7 mouse cellular contexts compared by ENCODE assay signal in the genomic region with DNA sequence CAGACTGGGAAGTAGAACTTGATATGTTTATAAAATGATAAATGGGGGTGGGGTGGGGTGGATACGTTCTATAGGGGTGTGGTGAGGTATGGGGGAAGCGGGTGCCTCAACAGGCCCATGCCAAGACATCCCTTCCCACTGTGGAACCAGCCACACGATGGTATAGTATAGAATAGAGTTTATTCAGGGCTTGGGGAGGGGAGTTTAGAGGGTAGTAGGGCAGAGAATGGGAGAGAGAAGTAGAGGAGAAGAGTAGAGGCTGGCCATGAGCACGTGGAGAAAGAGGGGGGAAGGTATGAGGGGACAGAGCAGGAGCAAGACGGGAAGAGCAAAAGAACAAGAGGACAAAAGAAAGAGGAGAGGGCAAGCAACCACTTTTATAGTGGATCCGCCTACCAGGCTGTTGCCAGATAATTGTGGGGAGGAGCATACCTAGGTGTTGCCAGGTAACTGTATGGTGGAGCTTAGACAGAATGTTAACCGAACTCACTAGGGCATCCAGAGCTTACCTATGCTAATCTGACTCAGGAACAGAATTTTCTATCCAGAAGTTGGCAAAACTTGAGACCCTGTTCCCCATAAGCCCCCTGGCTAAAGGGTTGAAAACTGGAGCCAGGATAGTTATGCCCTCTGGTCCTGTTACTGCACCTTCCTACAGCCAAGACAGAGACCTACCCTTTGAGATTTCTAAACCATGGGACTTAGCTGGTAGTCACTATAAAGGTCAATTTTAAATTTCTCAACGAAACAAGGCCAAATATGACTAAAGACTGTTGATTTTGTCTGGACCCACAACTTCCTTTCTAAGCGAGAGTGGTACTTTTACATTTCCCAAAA. TPM values are rescaled to one million over a fixed set of nuclear protein-coding genes. Genes with fewer than 3 reads are reported as not detected.
A peak's percentile ranks its signal among the peaks of the same experiment; 100 is the strongest.
DNase-seq lines count a peak whose midpoint lies in the region; ATAC-seq and TF ChIP-seq lines count a peak whose summit lies in the region.

No protein-coding gene starts in this region.

- no peak for TF ChIP-seq CTCF in left cerebral cortex, adult 2 months (IDR thresholded peaks at IDR 0.05)

- H3K9me3 ChIP-seq in forebrain, embryonic 10.5 days = no peaks in the 10 kb centered on the region
- no peaks in the 10 kb centered on the region for H3K9me3 ChIP-seq in limb, embryonic 10.5 days (replicated peaks)
- H3K9me3 ChIP-seq in neural tube, embryonic 15.5 days (replicated peaks) = no peaks in the 10 kb centered on the region

- H3K4me2 ChIP-seq in neural tube, embryonic 15.5 days = peak overlapping the region; percentile 73

- no peaks in the 10 kb centered on the region for H3K36me3 ChIP-seq in forebrain, embryonic 10.5 days (replicated peaks)
- H3K36me3 ChIP-seq in limb, embryonic 10.5 days = no peaks in the 10 kb centered on the region
- no peaks in the 10 kb centered on the region for H3K36me3 ChIP-seq in neural tube, embryonic 15.5 days

- H3K27me3 ChIP-seq in forebrain, embryonic 10.5 days (ENCODE audit: poor library complexity, severe bottlenecking) = no peaks in the 10 kb centered on the region
- no peaks in the 10 kb centered on the region for H3K27me3 ChIP-seq in limb, embryonic 10.5 days (ENCODE audit: low read depth, poor library complexity, severe bottlenecking)
- no peaks in the 10 kb centered on the region for H3K27me3 ChIP-seq in neural tube, embryonic 15.5 days (replicated peaks)

- no peak overlapping the region for H3K27ac ChIP-seq in left cerebral cortex, adult 2 months
- peak overlapping the region; percentile 58; the same call in 1 of the 2 replicates for H3K27ac ChIP-seq in forebrain, embryonic 10.5 days
- H3K27ac ChIP-seq in limb, embryonic 10.5 days = peak overlapping the region; percentile 80; the same call in 1 of the 2 replicates
- no peak overlapping the region; the same call in 1 of the 2 replicates for H3K27ac ChIP-seq in neural tube, embryonic 15.5 days (replicated peaks)

- intact Hi-C loops in left cerebral cortex, adult 2 months (cut with DNase I) = loop anchor here (1.0 to 5.0 kb wide), 5 partner anchors 15 to 142 kb away; partner anchors contain the start of genes Zfp112, Zfp235 and Zfp93
- intact Hi-C loops in left cerebral cortex, postnatal 36 days (cut with DNase I) = loop anchor here (2.0 to 5.0 kb wide), 3 partner anchors 17 to 122 kb away; partner anchors contain the start of genes Zfp109 and Zfp235

- 59% methylated on average over 9 of the region's 9 CpGs for WGBS in forebrain, embryonic 10.5 days
- 69% methylated on average over 9 of the region's 9 CpGs for WGBS in limb, embryonic 10.5 days
- WGBS in neural tube, embryonic 15.5 days = 60% methylated on average over 9 of the region's 9 CpGs

- peak; percentile 74 for ATAC-seq in neural tube, embryonic 15.5 days (ENCODE audit: low FRiP score)

- peak overlapping the region; percentile 67 for H3K4me3 ChIP-seq in left cerebral cortex, adult 2 months
- peak overlapping the region; percentile 61 for H3K4me3 ChIP-seq in forebrain, embryonic 10.5 days
- H3K4me3 ChIP-seq in limb, embryonic 10.5 days = peak overlapping the region; percentile 55
- peak overlapping the region; percentile 60 for H3K4me3 ChIP-seq in neural tube, embryonic 15.5 days (replicated peaks)

- peaks cover 9% of the 10 kb centered on the region for H3K4me1 ChIP-seq in forebrain, embryonic 10.5 days
- no peaks in the 10 kb centered on the region for H3K4me1 ChIP-seq in limb, embryonic 10.5 days
- H3K4me1 ChIP-seq in neural tube, embryonic 15.5 days = peaks cover 31% of the 10 kb centered on the region

- no peak for DNase-seq in left cerebral cortex, adult 2 months (ENCODE audit: extremely low spot score in 1 of 2, low spot score in 2 of 2)
- no peak for DNase-seq in left cerebral cortex, postnatal 36 days (ENCODE audit: low spot score in 2 of 2)
- DNase-seq in forebrain, embryonic 10.5 days (ENCODE audit: extremely low spot score, low spot score) = no peak
- DNase-seq in limb, embryonic 10.5 days (ENCODE audit: low spot score) = no peak
- no peak for DNase-seq in thymus, postnatal 0 days (ENCODE audit: low spot score)
- DNase-seq in adrenal gland, postnatal 4 days (ENCODE audit: low spot score in 2 of 2) = no peak

- H3K9ac ChIP-seq in neural tube, embryonic 15.5 days (replicated peaks) = no peak overlapping the region

RNA-seq across cellular contexts. Expression of gene Zfp108, which starts 0.6 kb away (rescaled TPM):
- total RNA-seq in left cerebral cortex, adult 2 months (2021) = 1 to 10 TPM; 8.7 to 9.2 TPM
- 1 to 10 TPM; 7.8 to 9.1 TPM for total RNA-seq in left cerebral cortex, postnatal 36 days (2021)
- polyA plus RNA-seq in forebrain, embryonic 10.5 days (2016; fragmentation: Nextera tagmentation; extraction: Ambion mirVana) = 2.2 and 2.7 TPM in 2 replicates
- polyA plus RNA-seq in limb, embryonic 10.5 days (2016; fragmentation: Nextera tagmentation; extraction: Ambion mirVana) = 2.6 and 3.2 TPM in 2 replicates
- polyA plus RNA-seq in neural tube, embryonic 15.5 days (2015; fragmentation: Nextera tagmentation; extraction: Ambion mirVana) = 6.0 and 6.9 TPM in 2 replicates
- polyA plus RNA-seq in thymus, postnatal 0 days (2015; fragmentation: Nextera tagmentation; extraction: Ambion mirVana) = 0.85 and 0.89 TPM in 2 replicates
- 1 to 10 TPM; 3.9 to 4.2 TPM for total RNA-seq in adrenal gland, postnatal 4 days (2021)

RNA-seq across cellular contexts. Expression of gene Zfp93, which starts 16.2 kb away (rescaled TPM):
- total RNA-seq in left cerebral cortex, adult 2 months (2021) = 10 to 100 TPM; 12.8 to 18.3 TPM
- total RNA-seq in left cerebral cortex, postnatal 36 days (2021) = 10 to 100 TPM; 11.8 to 12.6 TPM
- 7.1 and 9.6 TPM in 2 replicates for polyA plus RNA-seq in forebrain, embryonic 10.5 days (2016; fragmentation: Nextera tagmentation; extraction: Ambion mirVana)
- polyA plus RNA-seq in limb, embryonic 10.5 days (2016; fragmentation: Nextera tagmentation; extraction: Ambion mirVana) = 8.7 and 10.8 TPM in 2 replicates
- polyA plus RNA-seq in neural tube, embryonic 15.5 days (2015; fragmentation: Nextera tagmentation; extraction: Ambion mirVana) = 6.3 and 8.8 TPM in 2 replicates
- polyA plus RNA-seq in thymus, postnatal 0 days (2015; fragmentation: Nextera tagmentation; extraction: Ambion mirVana) = 3.9 and 5.0 TPM in 2 replicates
- total RNA-seq in adrenal gland, postnatal 4 days (2021) = 1 to 10 TPM; 6.0 to 6.6 TPM

RNA-seq across cellular contexts. Expression of gene Zfp109, which starts 16.6 kb away (rescaled TPM):
- total RNA-seq in left cerebral cortex, adult 2 months (2021) = 10 to 100 TPM; 10.1 to 10.4 TPM
- 10 to 100 TPM in 1 of 2 experiments, 1 to 10 TPM in 1; 8.6 to 10.8 TPM for total RNA-seq in left cerebral cortex, postnatal 36 days (2021)
- 5.4 and 7.1 TPM in 2 replicates for polyA plus RNA-seq in forebrain, embryonic 10.5 days (2016; fragmentation: Nextera tagmentation; extraction: Ambion mirVana)
- 6.7 and 7.0 TPM in 2 replicates for polyA plus RNA-seq in limb, embryonic 10.5 days (2016; fragmentation: Nextera tagmentation; extraction: Ambion mirVana)
- polyA plus RNA-seq in neural tube, embryonic 15.5 days (2015; fragmentation: Nextera tagmentation; extraction: Ambion mirVana) = 4.4 and 4.5 TPM in 2 replicates
- 1.7 and 2.4 TPM in 2 replicates for polyA plus RNA-seq in thymus, postnatal 0 days (2015; fragmentation: Nextera tagmentation; extraction: Ambion mirVana)
- 1 to 10 TPM; 3.9 to 4.1 TPM for total RNA-seq in adrenal gland, postnatal 4 days (2021)

RNA-seq across cellular contexts. Expression of gene Zfp111, which starts 42.8 kb away (rescaled TPM):
- total RNA-seq in left cerebral cortex, adult 2 months (2021) = 10 to 100 TPM; 12.8 to 15.1 TPM
- total RNA-seq in left cerebral cortex, postnatal 36 days (2021) = 10 to 100 TPM; 11.2 to 11.9 TPM
- polyA plus RNA-seq in forebrain, embryonic 10.5 days (2016; fragmentation: Nextera tagmentation; extraction: Ambion mirVana) = 9.2 and 11.3 TPM in 2 replicates
- polyA plus RNA-seq in limb, embryonic 10.5 days (2016; fragmentation: Nextera tagmentation; extraction: Ambion mirVana) = 9.9 and 11.5 TPM in 2 replicates
- polyA plus RNA-seq in neural tube, embryonic 15.5 days (2015; fragmentation: Nextera tagmentation; extraction: Ambion mirVana) = 5.1 and 5.9 TPM in 2 replicates
- 1.9 and 3.0 TPM in 2 replicates for polyA plus RNA-seq in thymus, postnatal 0 days (2015; fragmentation: Nextera tagmentation; extraction: Ambion mirVana)
- total RNA-seq in adrenal gland, postnatal 4 days (2021) = 10 to 100 TPM; 14.2 to 15.7 TPM

RNA-seq across cellular contexts. Expression of gene Zfp61, which starts 47.0 kb away (rescaled TPM):
- 10 to 100 TPM; 19.4 to 21.5 TPM for total RNA-seq in left cerebral cortex, adult 2 months (2021)
- total RNA-seq in left cerebral cortex, postnatal 36 days (2021) = 10 to 100 TPM; 21.9 to 23.9 TPM
- polyA plus RNA-seq in forebrain, embryonic 10.5 days (2016; fragmentation: Nextera tagmentation; extraction: Ambion mirVana) = 39.6 and 41.9 TPM in 2 replicates
- 41.4 and 54.7 TPM in 2 replicates for polyA plus RNA-seq in limb, embryonic 10.5 days (2016; fragmentation: Nextera tagmentation; extraction: Ambion mirVana)
- 42.0 and 44.7 TPM in 2 replicates for polyA plus RNA-seq in neural tube, embryonic 15.5 days (2015; fragmentation: Nextera tagmentation; extraction: Ambion mirVana)
- polyA plus RNA-seq in thymus, postnatal 0 days (2015; fragmentation: Nextera tagmentation; extraction: Ambion mirVana) = 26.2 and 26.8 TPM in 2 replicates
- total RNA-seq in adrenal gland, postnatal 4 days (2021) = 10 to 100 TPM; 18.3 to 19.5 TPM

Comparison
In these comparisons a context has a peak if more than half of its experiments do, and no peak if none do; other contexts are left out.
1. H3K27ac ChIP-seq: peak in forebrain, embryonic 10.5 days (single experiment) and limb, embryonic 10.5 days (single experiment); none in left cerebral cortex, adult 2 months (single experiment) and neural tube, embryonic 15.5 days (single experiment).
2. Peak in every context shown above with its lines, with median percentiles within 50 percentile points of each other: H3K4me3 ChIP-seq.